Mouse (Mus musculus): ENCODE results near the gene Mvb12b. TPM values are rescaled to one million over a fixed set of nuclear protein-coding genes. Genes with fewer than 3 reads are reported as not detected.

Gene Mvb12b
- total and polyA plus RNA-seq, 3 experiments: 7.2 to 51.4 (median 46.2) TPM

DNA sequence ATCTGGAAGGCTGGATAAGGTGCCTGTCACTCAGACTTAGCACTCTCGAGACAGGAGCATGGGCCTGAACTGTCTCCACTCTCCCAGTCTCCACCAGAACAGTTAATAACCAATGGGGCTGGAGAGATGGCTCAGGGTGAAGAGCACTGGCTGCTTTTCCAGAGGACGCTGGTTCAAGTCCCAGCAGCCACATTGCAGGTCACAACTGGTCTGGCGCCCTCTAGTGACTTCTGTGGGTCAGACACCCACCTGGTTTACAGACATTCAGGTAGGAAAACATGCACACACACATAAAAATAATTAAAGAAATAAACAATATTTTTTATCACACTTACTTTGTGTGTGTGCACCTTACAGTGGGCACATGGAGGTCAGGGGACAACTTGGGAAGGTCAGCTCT, 191.3 kb downstream of the Mvb12b start:
- Histone ChIP-seq H3K27me3 (ENCODE audit: insufficient read depth, low read length) (no peaks in the 10 kb centered on the region), H3K9me3 (replicated peaks) (peaks cover 4% of the 10 kb centered on the region; the same call in 1 of the 2 replicates), H3K4me1 (ENCODE audit: insufficient read depth, low read depth, low read length) (no peaks in the 10 kb centered on the region), H3K36me3 (replicated peaks) (no peaks in the 10 kb centered on the region), H3K4me3 (ENCODE audit: low read depth, low read length) (no peak overlapping the region)
- DNase-seq (ENCODE audit: low spot score) (no peak), ATAC-seq (ENCODE audit: extremely low read depth, insufficient number of reproducible peaks, low FRiP score, poor library complexity, severe bottlenecking) (no peak)
- no peak for TF ChIP-seq TAL1 (conservative IDR thresholded peaks at IDR 0.05; ENCODE audit: low read depth, low read length)
- TF ChIP-seq GATA2 (IDR thresholded peaks at IDR 0.05; ENCODE audit: borderline replicate concordance, low read depth, low read length): no peak
- TF ChIP-seq GATA1 (IDR thresholded peaks at IDR 0.05; ENCODE audit: borderline replicate concordance, low read length): no peak
- no peak for TF ChIP-seq POLR2AphosphoS5 (IDR thresholded peaks at IDR 0.05; ENCODE audit: insufficient replicate concordance, low read depth, low read length)
- no peak for TF ChIP-seq CTCF (IDR thresholded peaks at IDR 0.05; ENCODE audit: low read depth, low read length)

DNA sequence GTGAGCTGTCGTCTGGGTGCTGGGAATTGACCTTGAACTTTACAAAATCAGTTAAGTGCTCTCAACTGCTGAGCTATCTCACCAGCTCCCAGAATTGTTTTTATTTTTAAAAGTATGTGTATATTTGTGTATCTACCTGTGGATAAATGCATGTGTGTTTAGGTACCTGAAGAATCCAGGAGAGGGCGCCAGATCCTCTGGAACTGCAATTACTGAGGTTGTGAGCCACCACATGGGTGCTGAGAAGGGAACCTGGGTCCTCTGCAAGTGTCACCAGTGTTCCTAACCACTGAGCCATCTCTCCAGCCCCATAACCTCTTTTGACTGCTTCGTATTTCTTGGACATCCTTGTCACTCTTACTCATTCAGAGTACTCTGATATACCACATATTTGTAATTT, 193.8 kb downstream of the Mvb12b start:
- ATAC-seq (ENCODE audit: extremely low read depth, insufficient number of reproducible peaks, low FRiP score, poor library complexity, severe bottlenecking) (no peak), DNase-seq (ENCODE audit: low spot score) (no peak)
- Histone ChIP-seq H3K4me3 (ENCODE audit: low read depth, low read length) (no peak overlapping the region), H3K27me3 (ENCODE audit: insufficient read depth, low read length) (no peaks in the 10 kb centered on the region; the same call in 1 of the 2 replicates), H3K9me3 (replicated peaks) (peaks cover 4% of the 10 kb centered on the region; the same call in 1 of the 2 replicates), H3K36me3 (replicated peaks) (no peaks in the 10 kb centered on the region), H3K4me1 (ENCODE audit: insufficient read depth, low read depth, low read length) (no peaks in the 10 kb centered on the region)
- TF ChIP-seq GATA2 (IDR thresholded peaks at IDR 0.05; ENCODE audit: borderline replicate concordance, low read depth, low read length) (no peak), TAL1 (conservative IDR thresholded peaks at IDR 0.05; ENCODE audit: low read depth, low read length) (no peak), CTCF (IDR thresholded peaks at IDR 0.05; ENCODE audit: low read depth, low read length) (no peak), POLR2AphosphoS5 (IDR thresholded peaks at IDR 0.05; ENCODE audit: insufficient replicate concordance, low read depth, low read length) (no peak), GATA1 (IDR thresholded peaks at IDR 0.05; ENCODE audit: borderline replicate concordance, low read length) (no peak)

DNA sequence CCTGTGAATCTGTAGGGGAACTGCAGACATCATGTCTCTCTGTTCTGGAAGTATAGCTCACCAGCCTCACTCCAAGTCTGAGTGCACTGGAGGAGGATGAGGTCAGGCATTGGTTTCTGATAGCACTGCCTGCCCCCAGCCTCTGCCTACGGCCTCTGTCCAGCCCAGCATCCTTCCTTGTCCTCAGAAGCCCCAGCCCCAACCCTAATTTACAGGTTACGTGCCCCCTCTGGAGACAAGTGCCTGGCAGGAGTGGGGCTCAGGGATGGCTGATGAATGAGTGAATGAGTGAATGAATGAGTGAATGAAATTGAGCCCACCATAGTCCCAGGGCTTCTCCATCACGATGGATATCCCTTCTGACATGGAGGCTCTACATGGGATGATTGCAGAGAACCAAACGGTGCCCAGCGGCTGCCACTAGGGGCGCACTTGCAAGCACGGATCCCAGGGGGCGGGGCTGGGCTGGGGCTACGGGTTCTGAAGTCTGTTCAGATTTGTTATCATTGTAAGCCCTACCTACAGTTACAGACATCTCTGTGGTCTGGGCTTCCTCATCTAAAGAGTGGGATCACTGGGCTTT, 197.8 kb downstream of the Mvb12b start:
- ATAC-seq (ENCODE audit: extremely low read depth, insufficient number of reproducible peaks, low FRiP score, poor library complexity, severe bottlenecking) (no peak), DNase-seq (ENCODE audit: low spot score) (peak; percentile 18)
- no peaks in the 10 kb centered on the region for H3K36me3 ChIP-seq (replicated peaks)
- H3K27me3 ChIP-seq (ENCODE audit: insufficient read depth, low read length): no peaks in the 10 kb centered on the region; the same call in 1 of the 2 replicates
- H3K9me3 ChIP-seq (replicated peaks): 0 out of 2 replicates have a peak, but pooled peaks cover 2% of the 10 kb centered on the region
- H3K4me3 ChIP-seq (ENCODE audit: low read depth, low read length): no peak overlapping the region
- TF ChIP-seq TAL1 (conservative IDR thresholded peaks at IDR 0.05; ENCODE audit: low read depth, low read length): no peak
- no peak for TF ChIP-seq GATA1 (IDR thresholded peaks at IDR 0.05; ENCODE audit: borderline replicate concordance, low read length)
- peak; percentile 31; the same call in 1 of the 2 replicates for TF ChIP-seq CTCF (IDR thresholded peaks at IDR 0.05; ENCODE audit: low read depth, low read length)
- no peaks in the 10 kb centered on the region for H3K4me1 ChIP-seq (ENCODE audit: insufficient read depth, low read depth, low read length)

DNA sequence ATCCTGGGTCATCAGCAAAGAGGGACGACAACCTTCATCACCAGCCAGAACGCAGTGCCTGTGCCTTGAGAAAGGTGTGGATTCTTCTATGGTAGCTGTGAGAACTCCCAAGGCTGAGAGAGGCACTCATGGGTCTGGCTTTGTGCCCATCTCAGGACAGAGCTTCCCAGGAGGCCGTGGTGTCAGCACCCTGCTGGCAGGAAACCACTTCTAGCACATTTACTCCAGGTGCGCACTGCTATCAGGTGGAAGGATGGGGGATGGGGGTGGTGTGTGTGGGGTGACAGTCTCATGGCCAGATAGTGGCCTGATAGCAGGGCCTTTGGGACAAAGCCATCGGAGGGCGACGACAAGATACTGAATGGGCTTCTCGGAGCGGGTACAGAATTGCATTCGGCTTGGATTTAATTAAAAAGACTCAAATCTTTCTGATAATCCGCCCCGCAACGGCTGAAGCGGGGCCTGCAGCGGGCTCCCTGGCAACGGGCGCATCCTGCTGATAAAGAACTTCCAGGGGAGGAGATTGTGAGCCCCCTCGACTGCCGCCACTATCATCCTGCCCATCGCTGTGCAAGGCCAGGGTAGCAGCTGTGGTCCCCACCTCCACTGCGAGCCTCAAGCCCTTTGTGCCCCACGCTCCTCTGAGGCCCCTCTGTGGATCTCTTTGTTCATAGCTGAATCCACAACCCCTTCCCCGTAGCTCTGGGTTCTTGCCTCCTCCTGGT, 198.4 kb downstream of the Mvb12b start:
- TF ChIP-seq CTCF (IDR thresholded peaks at IDR 0.05; ENCODE audit: low read depth, low read length) (no peak), GATA2 (IDR thresholded peaks at IDR 0.05; ENCODE audit: borderline replicate concordance, low read depth, low read length) (no peak), GATA1 (IDR thresholded peaks at IDR 0.05; ENCODE audit: borderline replicate concordance, low read length) (no peak), TAL1 (conservative IDR thresholded peaks at IDR 0.05; ENCODE audit: low read depth, low read length) (no peak), POLR2AphosphoS5 (IDR thresholded peaks at IDR 0.05; ENCODE audit: insufficient replicate concordance, low read depth, low read length) (no peak)
- Histone ChIP-seq H3K4me1 (ENCODE audit: insufficient read depth, low read depth, low read length) (no peaks in the 10 kb centered on the region), H3K27me3 (ENCODE audit: insufficient read depth, low read length) (no peaks in the 10 kb centered on the region; the same call in 1 of the 2 replicates), H3K36me3 (replicated peaks) (no peaks in the 10 kb centered on the region), H3K9me3 (replicated peaks) (0 out of 2 replicates have a peak, but pooled peaks cover 2% of the 10 kb centered on the region), H3K4me3 (ENCODE audit: low read depth, low read length) (no peak overlapping the region)
- DNase-seq (ENCODE audit: low spot score): no peak
- no peak for ATAC-seq (ENCODE audit: extremely low read depth, insufficient number of reproducible peaks, low FRiP score, poor library complexity, severe bottlenecking)

DNA sequence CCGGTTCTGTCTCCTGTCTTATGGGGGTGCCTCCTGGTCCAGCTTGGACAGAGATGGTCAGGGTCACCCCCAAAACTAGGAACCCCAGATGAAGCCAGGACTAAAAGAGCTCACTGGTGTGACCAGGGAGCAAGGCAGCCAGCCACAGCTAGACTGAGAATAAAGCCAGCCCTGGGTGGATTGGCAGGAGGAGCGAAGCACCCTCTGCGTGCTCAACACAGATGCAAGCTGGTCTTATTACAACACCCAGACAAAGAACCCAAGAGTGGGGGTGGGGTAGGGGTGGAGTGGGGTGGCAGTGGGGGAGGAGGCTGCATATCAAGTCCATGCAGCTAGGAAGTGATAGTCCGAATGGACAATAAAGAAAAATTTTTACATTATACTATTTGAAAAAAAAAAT, 204.2 kb downstream of the Mvb12b start:
- TF ChIP-seq POLR2AphosphoS5 (IDR thresholded peaks at IDR 0.05; ENCODE audit: insufficient replicate concordance, low read depth, low read length): no peak
- no peak for TF ChIP-seq GATA1 (IDR thresholded peaks at IDR 0.05; ENCODE audit: borderline replicate concordance, low read length)
- TF ChIP-seq TAL1 (conservative IDR thresholded peaks at IDR 0.05; ENCODE audit: low read depth, low read length): no peak
- no peak for TF ChIP-seq GATA2 (IDR thresholded peaks at IDR 0.05; ENCODE audit: borderline replicate concordance, low read depth, low read length)
- TF ChIP-seq CTCF (IDR thresholded peaks at IDR 0.05; ENCODE audit: low read depth, low read length): no peak
- Histone ChIP-seq H3K4me1 (ENCODE audit: insufficient read depth, low read depth, low read length) (no peaks in the 10 kb centered on the region), H3K9me3 (replicated peaks) (0 out of 2 replicates have a peak, but pooled peaks cover 2% of the 10 kb centered on the region), H3K36me3 (replicated peaks) (no peaks in the 10 kb centered on the region), H3K4me3 (ENCODE audit: low read depth, low read length) (no peak overlapping the region), H3K27me3 (ENCODE audit: insufficient read depth, low read length) (0 out of 2 replicates have a peak, but pooled peaks cover 2% of the 10 kb centered on the region)
- DNase-seq (ENCODE audit: low spot score) (no peak), ATAC-seq (ENCODE audit: extremely low read depth, insufficient number of reproducible peaks, low FRiP score, poor library complexity, severe bottlenecking) (no peak)

DNA sequence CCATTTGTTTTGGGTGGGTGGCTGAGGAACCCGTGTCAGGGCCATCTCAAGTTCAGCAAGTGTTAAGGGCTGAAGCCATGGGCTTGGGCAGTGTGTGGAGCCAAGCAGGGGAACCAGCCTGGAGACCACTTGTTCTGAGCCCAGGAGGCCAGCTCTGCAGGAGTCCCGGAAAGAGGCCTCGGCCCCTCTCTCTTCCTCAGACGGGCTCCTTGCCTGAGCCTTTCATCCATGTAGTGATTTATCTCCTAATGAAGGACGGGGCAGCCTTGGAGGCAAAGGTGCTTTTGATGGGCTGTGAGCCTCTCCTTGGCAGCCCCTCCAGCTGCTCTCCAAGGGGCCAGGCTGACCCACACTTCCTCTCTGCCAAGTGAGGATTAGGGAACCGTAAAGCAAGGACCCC, 204.7 kb downstream of the Mvb12b start:
- Histone ChIP-seq H3K4me3 (ENCODE audit: low read depth, low read length) (no peak overlapping the region), H3K9me3 (replicated peaks) (0 out of 2 replicates have a peak, but pooled peaks cover 2% of the 10 kb centered on the region), H3K27me3 (ENCODE audit: insufficient read depth, low read length) (0 out of 2 replicates have a peak, but pooled peaks cover 2% of the 10 kb centered on the region), H3K36me3 (replicated peaks) (no peaks in the 10 kb centered on the region), H3K4me1 (ENCODE audit: insufficient read depth, low read depth, low read length) (no peaks in the 10 kb centered on the region)
- TF ChIP-seq GATA2 (IDR thresholded peaks at IDR 0.05; ENCODE audit: borderline replicate concordance, low read depth, low read length) (no peak), POLR2AphosphoS5 (IDR thresholded peaks at IDR 0.05; ENCODE audit: insufficient replicate concordance, low read depth, low read length) (no peak), GATA1 (IDR thresholded peaks at IDR 0.05; ENCODE audit: borderline replicate concordance, low read length) (no peak), CTCF (IDR thresholded peaks at IDR 0.05; ENCODE audit: low read depth, low read length) (no peak), TAL1 (conservative IDR thresholded peaks at IDR 0.05; ENCODE audit: low read depth, low read length) (no peak)
- ATAC-seq (ENCODE audit: extremely low read depth, insufficient number of reproducible peaks, low FRiP score, poor library complexity, severe bottlenecking): no peak
- no peak for DNase-seq (ENCODE audit: low spot score)
